Mouse (Mus musculus): Measurements from ENCODE around the gene Aanat.

DNA sequence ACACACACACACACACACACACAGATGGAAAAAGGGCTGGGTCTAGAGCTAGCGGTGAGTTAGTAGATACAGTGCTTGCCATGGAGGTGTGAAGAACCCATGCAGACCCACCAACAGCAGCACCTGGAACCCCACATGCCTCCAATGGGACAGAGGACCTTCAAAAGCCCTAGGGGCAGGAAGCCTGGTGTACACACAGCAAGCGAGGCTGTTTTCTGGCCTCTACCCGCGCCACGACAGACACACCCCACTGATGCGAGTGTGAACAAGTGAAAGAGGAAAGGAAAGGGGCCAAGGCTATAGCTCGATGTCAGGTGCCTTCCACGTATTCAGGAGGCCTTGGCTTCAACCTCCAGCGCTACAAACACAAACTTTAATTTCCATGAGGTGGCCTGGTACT, 25.7 kb downstream of the Aanat start:
- no peak for TF ChIP-seq GATA1 (IDR thresholded peaks at IDR 0.05; ENCODE audit: low read length)
- no peak for TF ChIP-seq TAL1 (IDR thresholded peaks at IDR 0.05; ENCODE audit: low read length)

All from erythroblast, embryonic 14.5 days (primary cell).